Mouse (Mus musculus): ENCODE data around the gene Barx1. TPM values are rescaled to one million over a fixed set of nuclear protein-coding genes. Genes with fewer than 3 reads are reported as not detected.

Gene Barx1
- polyA plus RNA-seq (2016; fragmentation: Nextera tagmentation; extraction: Ambion mirVana) = 0.66 and 1.3 TPM in 2 replicates

- H3K27ac ChIP-seq = peak within 1 kb of the TSS; percentile 30; the same call in 1 of the 2 replicates
Observed at GRCm38 (mm10) chr13:48662431-48663143, at the start of gene Barx1. Gene Barx1, plus strand, starts transcription at chr13:48662998.

GRCm38 (mm10) chr13:48614525-48614924 lies 48.3 kb upstream of the Barx1 start:
- 92% methylated on average over 2 of the region's 2 CpGs for WGBS
- DNase-seq (ENCODE audit: extremely low spot score, low spot score) = no peak

More at GRCm38 (mm10) chr13:48662431-48663143, at the start of gene Barx1:
- peaks cover 100% of the 10 kb centered on the region for H3K27me3 ChIP-seq (ENCODE audit: poor library complexity, severe bottlenecking)
- H3K4me3 ChIP-seq = peak within 1 kb of the TSS; percentile 55
- no peaks in the 10 kb centered on the region for H3K36me3 ChIP-seq (replicated peaks)
- no peaks in the 10 kb centered on the region for H3K9me3 ChIP-seq
- DNase-seq (ENCODE audit: extremely low spot score, low spot score) = peak; percentile 36
- H3K4me1 ChIP-seq = peaks cover 48% of the 10 kb centered on the region
- WGBS = under 1% methylated on average over 73 of the region's 73 CpGs

GRCm38 (mm10) chr13:48617774-48618173 lies 45.0 kb upstream of the Barx1 start:
- Histone ChIP-seq H3K27ac (no peak overlapping the region), H3K4me3 (no peak overlapping the region), H3K36me3 (replicated peaks) (peaks cover 5% of the 10 kb centered on the region; the same call in 1 of the 2 replicates), H3K4me1 (no peaks in the 10 kb centered on the region), H3K9me3 (peaks cover 17% of the 10 kb centered on the region), H3K27me3 (ENCODE audit: poor library complexity, severe bottlenecking) (no peaks in the 10 kb centered on the region)
- no peak for DNase-seq (ENCODE audit: extremely low spot score, low spot score)

More at GRCm38 (mm10) chr13:48614525-48614924, 48.3 kb upstream of the Barx1 start:
- Histone ChIP-seq H3K36me3 (replicated peaks) (peaks cover 5% of the 10 kb centered on the region; the same call in 1 of the 2 replicates), H3K27ac (no peak overlapping the region), H3K4me1 (no peaks in the 10 kb centered on the region), H3K27me3 (ENCODE audit: poor library complexity, severe bottlenecking) (no peaks in the 10 kb centered on the region), H3K4me3 (no peak overlapping the region), H3K9me3 (peaks cover 17% of the 10 kb centered on the region)

- H3K4me3 ChIP-seq = no peak overlapping the region
- H3K27me3 ChIP-seq (ENCODE audit: poor library complexity, severe bottlenecking) = peaks cover 2% of the 10 kb centered on the region; the same call in 1 of the 2 replicates
- DNase-seq (ENCODE audit: extremely low spot score, low spot score) = no peak
- 74% methylated on average over 4 of the region's 4 CpGs for WGBS
- H3K27ac ChIP-seq = no peak overlapping the region
- H3K36me3 ChIP-seq (replicated peaks) = peaks cover 5% of the 10 kb centered on the region; the same call in 1 of the 2 replicates
- H3K4me1 ChIP-seq = no peaks in the 10 kb centered on the region
- peaks cover 17% of the 10 kb centered on the region for H3K9me3 ChIP-seq
Observed at GRCm38 (mm10) chr13:48618890-48619289, 43.9 kb upstream of the Barx1 start.

- 4% methylated on average over 26 of the region's 26 CpGs for WGBS
- H3K36me3 ChIP-seq (replicated peaks) = no peaks in the 10 kb centered on the region
Observed at GRCm38 (mm10) chr13:48624968-48625398, 37.8 kb upstream of the Barx1 start.

GRCm38 (mm10) chr13:48625433-48626184 lies 37.2 kb upstream of the Barx1 start, which contains the start of gene Ptpdc1:
Gene Ptpdc1, minus strand, starts transcription at chr13:48625664.
- DNase-seq (ENCODE audit: extremely low spot score, low spot score) = peak; percentile 94
- Histone ChIP-seq H3K36me3 (replicated peaks) (no peaks in the 10 kb centered on the region), H3K27ac (peak within 1 kb of the TSS; percentile 91), H3K27me3 (ENCODE audit: poor library complexity, severe bottlenecking) (peaks cover 24% of the 10 kb centered on the region), H3K9me3 (no peaks in the 10 kb centered on the region), H3K4me3 (peak within 1 kb of the TSS; percentile 77), H3K4me1 (peaks cover 18% of the 10 kb centered on the region)
- 3% methylated on average over 76 of the region's 76 CpGs for WGBS

More at GRCm38 (mm10) chr13:48624968-48625398, 37.8 kb upstream of the Barx1 start:
- Histone ChIP-seq H3K27me3 (ENCODE audit: poor library complexity, severe bottlenecking) (peaks cover 24% of the 10 kb centered on the region), H3K4me1 (peaks cover 15% of the 10 kb centered on the region), H3K9me3 (no peaks in the 10 kb centered on the region), H3K4me3 (peak overlapping the region; percentile 77), H3K27ac (peak overlapping the region; percentile 91)
- no peak for DNase-seq (ENCODE audit: extremely low spot score, low spot score)

- DNase-seq (ENCODE audit: extremely low spot score, low spot score) = no peak
- Histone ChIP-seq H3K9me3 (no peaks in the 10 kb centered on the region), H3K27me3 (ENCODE audit: poor library complexity, severe bottlenecking) (peaks cover 4% of the 10 kb centered on the region), H3K36me3 (replicated peaks) (no peaks in the 10 kb centered on the region), H3K4me1 (peaks cover 5% of the 10 kb centered on the region; the same call in 1 of the 2 replicates), H3K27ac (no peak overlapping the region), H3K4me3 (no peak overlapping the region)
- 88% methylated on average over 5 of the region's 5 CpGs for WGBS
Observed at GRCm38 (mm10) chr13:48631691-48632090, 31.1 kb upstream of the Barx1 start.

- Histone ChIP-seq H3K36me3 (replicated peaks) (no peaks in the 10 kb centered on the region), H3K4me3 (no peak overlapping the region), H3K9me3 (no peaks in the 10 kb centered on the region), H3K27me3 (ENCODE audit: poor library complexity, severe bottlenecking) (no peaks in the 10 kb centered on the region), H3K4me1 (peaks cover 5% of the 10 kb centered on the region), H3K27ac (no peak overlapping the region)
- 63% methylated on average over 2 of the region's 2 CpGs for WGBS
- DNase-seq (ENCODE audit: extremely low spot score, low spot score) = no peak
Observed at GRCm38 (mm10) chr13:48637706-48638105, 25.1 kb upstream of the Barx1 start.

GRCm38 (mm10) chr13:48639570-48639969 lies 23.2 kb upstream of the Barx1 start:
- H3K4me3 ChIP-seq = no peak overlapping the region
- H3K4me1 ChIP-seq = peaks cover 5% of the 10 kb centered on the region
- no peaks in the 10 kb centered on the region for H3K36me3 ChIP-seq (replicated peaks)
- H3K27me3 ChIP-seq (ENCODE audit: poor library complexity, severe bottlenecking) = no peaks in the 10 kb centered on the region
- H3K9me3 ChIP-seq = no peaks in the 10 kb centered on the region
- no peak overlapping the region for H3K27ac ChIP-seq
- DNase-seq (ENCODE audit: extremely low spot score, low spot score) = peak; percentile 37

GRCm38 (mm10) chr13:48643072-48643471 lies 19.7 kb upstream of the Barx1 start:
- Histone ChIP-seq H3K27ac (no peak overlapping the region), H3K4me3 (no peak overlapping the region), H3K27me3 (ENCODE audit: poor library complexity, severe bottlenecking) (no peaks in the 10 kb centered on the region), H3K4me1 (no peaks in the 10 kb centered on the region), H3K36me3 (replicated peaks) (no peaks in the 10 kb centered on the region), H3K9me3 (no peaks in the 10 kb centered on the region)
- WGBS = 89% methylated on average over 6 of the region's 6 CpGs
- DNase-seq (ENCODE audit: extremely low spot score, low spot score) = no peak

GRCm38 (mm10) chr13:48643991-48644390 lies 18.8 kb upstream of the Barx1 start:
- Histone ChIP-seq H3K4me1 (no peaks in the 10 kb centered on the region), H3K4me3 (no peak overlapping the region), H3K27ac (no peak overlapping the region), H3K27me3 (ENCODE audit: poor library complexity, severe bottlenecking) (no peaks in the 10 kb centered on the region), H3K36me3 (replicated peaks) (no peaks in the 10 kb centered on the region), H3K9me3 (no peaks in the 10 kb centered on the region)
- 90% methylated on average over 3 of the region's 3 CpGs for WGBS
- no peak for DNase-seq (ENCODE audit: extremely low spot score, low spot score)

- no peaks in the 10 kb centered on the region for H3K9me3 ChIP-seq
- no peaks in the 10 kb centered on the region for H3K4me1 ChIP-seq
- H3K4me3 ChIP-seq = no peak overlapping the region
- peaks cover 3% of the 10 kb centered on the region for H3K27me3 ChIP-seq (ENCODE audit: poor library complexity, severe bottlenecking)
- H3K36me3 ChIP-seq (replicated peaks) = no peaks in the 10 kb centered on the region
- WGBS = 88% methylated on average over 4 of the region's 4 CpGs
- no peak overlapping the region for H3K27ac ChIP-seq
- no peak for DNase-seq (ENCODE audit: extremely low spot score, low spot score)
Observed at GRCm38 (mm10) chr13:48646696-48647095, 16.1 kb upstream of the Barx1 start.

GRCm38 (mm10) chr13:48650615-48651014 lies 12.2 kb upstream of the Barx1 start:
- peaks cover 41% of the 10 kb centered on the region for H3K27me3 ChIP-seq (ENCODE audit: poor library complexity, severe bottlenecking)
- no peaks in the 10 kb centered on the region for H3K4me1 ChIP-seq
- WGBS = 0% methylated on average over 1 of the region's 1 CpGs
- no peaks in the 10 kb centered on the region for H3K36me3 ChIP-seq (replicated peaks)
- no peaks in the 10 kb centered on the region for H3K9me3 ChIP-seq
- no peak for DNase-seq (ENCODE audit: extremely low spot score, low spot score)
- no peak overlapping the region for H3K4me3 ChIP-seq
- no peak overlapping the region for H3K27ac ChIP-seq

All from forebrain, embryonic 10.5 days (tissue).